Mouse (Mus musculus): ENCODE measurements around the gene Cadm1. TPM values are rescaled to one million over a fixed set of nuclear protein-coding genes. Genes with fewer than 3 reads are reported as not detected.

The Cadm1 gene
- polyA plus RNA-seq, 1 experiment, result 7.9 TPM

GRCm38 (mm10) chr9:47858778-47859395, 328.9 kb downstream of the Cadm1 start:
- H3K4me1 ChIP-seq (replicated peaks; ENCODE audit: control insufficient read depth, insufficient read depth, low read length), result no peaks in the 10 kb centered on the region
- no peaks in the 10 kb centered on the region for H3K27me3 ChIP-seq (ENCODE audit: control insufficient read depth, insufficient read depth, low read length)
- no peak for DNase-seq
- H3K4me3 ChIP-seq (ENCODE audit: control insufficient read depth, insufficient read depth, low read length), result no peak overlapping the region
- 89% methylated on average over 10 of the region's 10 CpGs for WGBS
- H3K36me3 ChIP-seq (ENCODE audit: control insufficient read depth, insufficient read depth, low read length), result no peaks in the 10 kb centered on the region
- no peak overlapping the region for H3K27ac ChIP-seq (ENCODE audit: control insufficient read depth, insufficient read depth, low read length)
- no peak for TF ChIP-seq POLR2A (IDR thresholded peaks at IDR 0.05; ENCODE audit: control insufficient read depth, extremely low read depth, insufficient read depth, low read length, poor library complexity)
- TF ChIP-seq CTCF (IDR thresholded peaks at IDR 0.05; ENCODE audit: borderline replicate concordance, control insufficient read depth, extremely low read depth, insufficient read depth, low read length, poor library complexity), result no peak

DNA sequence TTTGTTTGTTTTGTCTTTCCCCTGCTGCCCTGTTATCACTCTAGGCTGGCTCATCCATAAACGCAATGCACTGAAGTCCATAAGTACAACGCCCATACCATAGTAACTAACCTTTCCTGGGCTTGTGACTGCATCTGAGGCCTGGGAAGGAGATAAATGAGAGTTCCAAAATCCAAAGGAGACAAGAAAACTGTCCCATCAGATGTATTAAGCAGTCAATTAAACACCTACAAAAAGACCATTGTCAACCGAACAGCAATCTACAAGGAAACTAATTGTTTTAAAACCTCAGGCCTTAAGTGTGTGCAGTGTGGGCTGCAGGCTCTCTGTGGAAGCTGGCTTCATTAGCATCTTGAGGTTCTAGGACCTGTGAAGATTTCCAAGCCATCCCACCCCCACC, 331.0 kb downstream of the Cadm1 start:
- Histone ChIP-seq H3K27me3 (ENCODE audit: control insufficient read depth, insufficient read depth, low read length) (no peaks in the 10 kb centered on the region), H3K27ac (ENCODE audit: control insufficient read depth, insufficient read depth, low read length) (no peak overlapping the region), H3K4me3 (ENCODE audit: control insufficient read depth, insufficient read depth, low read length) (no peak overlapping the region), H3K4me1 (replicated peaks; ENCODE audit: control insufficient read depth, insufficient read depth, low read length) (no peaks in the 10 kb centered on the region), H3K36me3 (ENCODE audit: control insufficient read depth, insufficient read depth, low read length) (no peaks in the 10 kb centered on the region)
- TF ChIP-seq CTCF (IDR thresholded peaks at IDR 0.05; ENCODE audit: borderline replicate concordance, control insufficient read depth, extremely low read depth, insufficient read depth, low read length, poor library complexity) (no peak), POLR2A (IDR thresholded peaks at IDR 0.05; ENCODE audit: control insufficient read depth, extremely low read depth, insufficient read depth, low read length, poor library complexity) (no peak)
- DNase-seq, result no peak
- 90% methylated on average over 3 of the region's 3 CpGs for WGBS

DNA sequence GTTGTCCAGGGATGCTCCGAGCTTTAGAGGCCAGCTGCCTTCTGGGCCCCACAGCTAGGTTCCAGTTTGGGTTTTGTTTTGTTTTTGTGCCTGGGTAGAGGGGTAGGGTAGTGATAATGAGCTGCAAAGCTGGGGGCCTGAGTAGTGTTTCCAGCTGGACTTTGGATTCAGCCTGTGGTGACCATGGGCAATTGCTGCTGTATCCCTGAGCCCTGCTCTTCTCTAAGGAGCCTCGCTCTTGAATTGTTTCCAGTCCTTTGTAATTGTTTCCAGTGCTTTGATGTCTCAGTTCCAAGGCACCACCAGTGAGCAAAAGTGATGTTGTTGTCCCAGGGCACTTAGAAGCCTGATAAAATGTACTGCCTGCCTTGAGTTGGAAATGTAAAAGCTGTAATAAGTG, 331.8 kb downstream of the Cadm1 start:
- DNase-seq, result no peak
- no peaks in the 10 kb centered on the region for H3K4me1 ChIP-seq (replicated peaks; ENCODE audit: control insufficient read depth, insufficient read depth, low read length)
- WGBS, result 86% methylated on average over 2 of the region's 2 CpGs
- H3K27ac ChIP-seq (ENCODE audit: control insufficient read depth, insufficient read depth, low read length), result no peak overlapping the region
- H3K36me3 ChIP-seq (ENCODE audit: control insufficient read depth, insufficient read depth, low read length), result no peaks in the 10 kb centered on the region
- TF ChIP-seq POLR2A (IDR thresholded peaks at IDR 0.05; ENCODE audit: control insufficient read depth, extremely low read depth, insufficient read depth, low read length, poor library complexity) (no peak), CTCF (IDR thresholded peaks at IDR 0.05; ENCODE audit: borderline replicate concordance, control insufficient read depth, extremely low read depth, insufficient read depth, low read length, poor library complexity) (no peak)
- H3K4me3 ChIP-seq (ENCODE audit: control insufficient read depth, insufficient read depth, low read length), result no peak overlapping the region
- H3K27me3 ChIP-seq (ENCODE audit: control insufficient read depth, insufficient read depth, low read length), result no peaks in the 10 kb centered on the region

GRCm38 (mm10) chr9:47866001-47866400, 336.0 kb downstream of the Cadm1 start:
- H3K4me3 ChIP-seq (ENCODE audit: control insufficient read depth, insufficient read depth, low read length), result no peak overlapping the region
- TF ChIP-seq POLR2A (IDR thresholded peaks at IDR 0.05; ENCODE audit: control insufficient read depth, extremely low read depth, insufficient read depth, low read length, poor library complexity) (no peak), CTCF (IDR thresholded peaks at IDR 0.05; ENCODE audit: borderline replicate concordance, control insufficient read depth, extremely low read depth, insufficient read depth, low read length, poor library complexity) (no peak)
- H3K4me1 ChIP-seq (replicated peaks; ENCODE audit: control insufficient read depth, insufficient read depth, low read length), result no peaks in the 10 kb centered on the region
- no peak overlapping the region for H3K27ac ChIP-seq (ENCODE audit: control insufficient read depth, insufficient read depth, low read length)
- no peaks in the 10 kb centered on the region for H3K27me3 ChIP-seq (ENCODE audit: control insufficient read depth, insufficient read depth, low read length)
- H3K36me3 ChIP-seq (ENCODE audit: control insufficient read depth, insufficient read depth, low read length), result no peaks in the 10 kb centered on the region
- DNase-seq, result no peak
- WGBS, result 62% methylated on average over 1 of the region's 1 CpGs

GRCm38 (mm10) chr9:47867474-47867873, 337.5 kb downstream of the Cadm1 start:
- DNase-seq, result no peak
- Histone ChIP-seq H3K4me3 (ENCODE audit: control insufficient read depth, insufficient read depth, low read length) (no peak overlapping the region), H3K27me3 (ENCODE audit: control insufficient read depth, insufficient read depth, low read length) (no peaks in the 10 kb centered on the region), H3K36me3 (ENCODE audit: control insufficient read depth, insufficient read depth, low read length) (no peaks in the 10 kb centered on the region), H3K27ac (ENCODE audit: control insufficient read depth, insufficient read depth, low read length) (no peak overlapping the region), H3K4me1 (replicated peaks; ENCODE audit: control insufficient read depth, insufficient read depth, low read length) (no peaks in the 10 kb centered on the region)
- WGBS, result 92% methylated on average over 7 of the region's 7 CpGs
- TF ChIP-seq CTCF (IDR thresholded peaks at IDR 0.05; ENCODE audit: borderline replicate concordance, control insufficient read depth, extremely low read depth, insufficient read depth, low read length, poor library complexity) (no peak), POLR2A (IDR thresholded peaks at IDR 0.05; ENCODE audit: control insufficient read depth, extremely low read depth, insufficient read depth, low read length, poor library complexity) (no peak)

GRCm38 (mm10) chr9:47869661-47870060, 339.7 kb downstream of the Cadm1 start:
- TF ChIP-seq POLR2A (IDR thresholded peaks at IDR 0.05; ENCODE audit: control insufficient read depth, extremely low read depth, insufficient read depth, low read length, poor library complexity) (no peak), CTCF (IDR thresholded peaks at IDR 0.05; ENCODE audit: borderline replicate concordance, control insufficient read depth, extremely low read depth, insufficient read depth, low read length, poor library complexity) (no peak)
- no peaks in the 10 kb centered on the region for H3K4me1 ChIP-seq (replicated peaks; ENCODE audit: control insufficient read depth, insufficient read depth, low read length)
- no peaks in the 10 kb centered on the region for H3K36me3 ChIP-seq (ENCODE audit: control insufficient read depth, insufficient read depth, low read length)
- no peak overlapping the region for H3K4me3 ChIP-seq (ENCODE audit: control insufficient read depth, insufficient read depth, low read length)
- peak; percentile 40 for DNase-seq
- H3K27ac ChIP-seq (ENCODE audit: control insufficient read depth, insufficient read depth, low read length), result no peak overlapping the region
- WGBS, result 73% methylated on average over 5 of the region's 5 CpGs
- no peaks in the 10 kb centered on the region for H3K27me3 ChIP-seq (ENCODE audit: control insufficient read depth, insufficient read depth, low read length)

Measured in thymus, adult 2 months (tissue).